Mouse (Mus musculus) limb, embryonic 11.5 days (tissue): Measurements from ENCODE around the gene Cct6b. TPM values are rescaled to one million over a fixed set of nuclear protein-coding genes. Genes with fewer than 3 reads are reported as not detected.

Experiments
- ATAC-seq: fragments of 200-750 bp; cut with Nextera tagmentation; 2 replicates; pipeline ENCODE4 v1.8.0; 2017; ENCODE audit warnings: low read depth; ENCODE audit not compliant: insufficient number of reproducible peaks, low FRiP score, low TSS enrichment
- DNase-seq: peaks from one replicate; pipeline ENCODE4 v3.0.0-alpha.2; 2015; ENCODE audit warnings: low spot score
- H3K27ac ChIP-seq: fragments of 300-500 bp; sonication (generic); replicated peaks from 2 replicates; pipeline ENCODE4 v1.5.1; 2014; ENCODE audit warnings: low read depth, mild to moderate bottlenecking, low read length
- H3K27me3 ChIP-seq: fragments of 300-500 bp; sonication (generic); 2 replicates; pipeline ENCODE4 v1.6.1; 2014; ENCODE audit warnings: mild to moderate bottlenecking, low read length, mixed read lengths; ENCODE audit not compliant: control insufficient read depth, insufficient read depth
- H3K36me3 ChIP-seq: fragments of 300-500 bp; sonication (generic); 2 replicates; pipeline ENCODE4 v1.6.1; 2014; ENCODE audit warnings: mild to moderate bottlenecking, low read length, moderate library complexity, mixed read lengths; ENCODE audit not compliant: control insufficient read depth, insufficient read depth
- H3K4me1 ChIP-seq: fragments of 300-500 bp; sonication (generic); 2 replicates; pipeline ENCODE4 v1.6.1; 2014; ENCODE audit warnings: low read length, mixed read lengths; ENCODE audit not compliant: control insufficient read depth, insufficient read depth
- H3K4me2 ChIP-seq: fragments of 300-500 bp; sonication (generic); 2 replicates; pipeline ENCODE4 v1.6.1; 2014; ENCODE audit warnings: low read depth, mild to moderate bottlenecking, moderate library complexity; ENCODE audit not compliant: severe bottlenecking
- H3K4me3 ChIP-seq: fragments of 300-500 bp; sonication (generic); 2 replicates; pipeline ENCODE4 v1.5.1; 2014; ENCODE audit warnings: low read depth, low read length
- H3K9ac ChIP-seq: fragments of 300-500 bp; sonication (generic); 2 replicates; pipeline ENCODE4 v1.6.1; 2014; ENCODE audit warnings: mild to moderate bottlenecking, low read length
- H3K9me3 ChIP-seq: fragments of 300-500 bp; sonication (generic); 2 replicates; pipeline ENCODE4 v1.6.1; 2016; ENCODE audit warnings: low read length; ENCODE audit not compliant: control insufficient read depth
- WGBS: fragments of 180-500 bp; shearing (Covaris S2); extraction: QIAGEN DNeasy Blood & Tissue Kit; methylation state at CpG from one replicate; pipeline ENCODE4 v1.1.7; 2014; 5-methylcytosine and 5-hydroxymethylcytosine counted together
- polyA plus RNA-seq: library from polyadenylated mRNA; unstranded; fragments of >200 nt; fragmentation: Nextera tagmentation; extraction: Ambion mirVana; gene quantifications from 2 replicates; pipeline ENCODE4 v1.2.1, GENCODE M21; 2014

The Cct6b gene
- polyA plus RNA-seq, 1 experiment from 2014 or later, result 0.21 TPM

DNA sequence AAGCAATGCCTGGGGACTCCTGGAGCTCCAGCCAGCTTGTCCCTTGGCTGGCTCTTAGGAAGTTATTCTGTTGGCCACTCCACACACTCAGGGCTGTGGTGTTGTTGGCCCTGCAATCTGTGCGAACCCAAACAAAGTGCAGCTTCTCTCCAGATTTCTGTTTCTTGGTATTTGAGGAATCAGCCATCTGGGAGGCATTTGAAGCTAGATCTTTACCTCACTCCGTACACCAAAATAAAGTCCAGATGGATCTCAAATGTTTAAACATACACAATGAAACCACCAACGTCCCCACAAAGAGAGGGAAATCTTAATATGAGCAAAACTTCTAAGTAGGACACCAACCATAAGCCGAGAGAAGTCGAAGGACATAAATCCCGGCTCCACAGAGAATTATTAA lies 71.5 kb downstream of the Cct6b start:
- H3K9me3 ChIP-seq, result no peaks in the 10 kb centered on the region
- H3K27me3 ChIP-seq, result no peaks in the 10 kb centered on the region
- no peak overlapping the region for H3K4me2 ChIP-seq
- 65% methylated on average over 6 of the region's 6 CpGs for WGBS
- no peaks in the 10 kb centered on the region for H3K36me3 ChIP-seq
- H3K4me3 ChIP-seq, result no peak overlapping the region
- H3K27ac ChIP-seq, result no peak overlapping the region
- DNase-seq (no peak), ATAC-seq (no peak)
- no peaks in the 10 kb centered on the region for H3K4me1 ChIP-seq
- no peak overlapping the region for H3K9ac ChIP-seq

DNA sequence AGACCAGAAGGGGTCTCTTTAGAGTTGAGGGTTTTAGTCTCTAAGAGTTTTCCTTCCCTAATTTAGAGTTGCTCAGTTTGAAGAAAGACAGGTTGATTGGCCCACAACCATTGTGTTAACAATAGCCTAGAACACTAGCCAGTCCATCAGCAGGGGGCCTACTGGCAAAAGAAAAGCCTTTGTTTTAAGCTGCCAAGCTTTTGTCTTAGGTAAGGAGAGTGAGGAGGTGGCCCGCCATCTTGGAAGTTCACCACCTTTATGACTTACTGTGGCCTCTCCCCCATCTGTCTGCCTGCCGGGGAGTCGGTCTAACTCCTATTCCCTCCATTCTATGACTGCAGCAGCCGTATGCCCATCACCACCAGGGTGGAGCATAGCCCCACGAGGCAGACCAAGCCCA lies 73.6 kb downstream of the Cct6b start:
- no peaks in the 10 kb centered on the region for H3K4me1 ChIP-seq
- no peaks in the 10 kb centered on the region for H3K36me3 ChIP-seq
- DNase-seq (no peak), ATAC-seq (no peak)
- H3K9ac ChIP-seq, result no peak overlapping the region
- no peaks in the 10 kb centered on the region for H3K27me3 ChIP-seq
- H3K9me3 ChIP-seq, result no peaks in the 10 kb centered on the region
- H3K4me3 ChIP-seq, result no peak overlapping the region
- 75% methylated on average over 5 of the region's 5 CpGs for WGBS
- H3K4me2 ChIP-seq, result no peak overlapping the region
- no peak overlapping the region for H3K27ac ChIP-seq

DNA sequence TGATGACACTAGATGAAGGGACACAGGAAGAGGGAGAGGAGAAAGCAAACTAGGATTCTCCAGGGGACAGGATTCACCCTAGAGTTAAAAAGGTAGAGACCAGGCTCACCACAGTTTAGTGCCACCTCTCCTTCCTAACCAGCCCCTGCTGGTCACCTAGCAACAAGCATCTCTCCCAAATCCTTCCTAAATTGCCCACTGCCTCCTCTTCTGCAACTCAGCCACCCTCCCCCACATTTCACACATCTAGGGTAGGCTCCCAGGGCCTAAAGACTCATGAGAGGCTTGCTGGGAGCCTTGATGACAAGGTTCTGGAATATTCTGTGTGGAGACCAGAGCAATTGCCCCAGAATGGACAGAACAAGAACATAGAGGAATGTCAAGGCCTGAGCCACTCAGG lies 76.5 kb downstream of the Cct6b start:
- Histone ChIP-seq H3K4me1 (no peaks in the 10 kb centered on the region), H3K27me3 (0 out of 2 replicates have a peak, but pooled peaks cover 3% of the 10 kb centered on the region), H3K9ac (no peak overlapping the region), H3K4me3 (no peak overlapping the region), H3K27ac (no peak overlapping the region), H3K4me2 (no peak overlapping the region), H3K9me3 (no peaks in the 10 kb centered on the region), H3K36me3 (no peaks in the 10 kb centered on the region)
- DNase-seq (no peak), ATAC-seq (no peak)

DNA sequence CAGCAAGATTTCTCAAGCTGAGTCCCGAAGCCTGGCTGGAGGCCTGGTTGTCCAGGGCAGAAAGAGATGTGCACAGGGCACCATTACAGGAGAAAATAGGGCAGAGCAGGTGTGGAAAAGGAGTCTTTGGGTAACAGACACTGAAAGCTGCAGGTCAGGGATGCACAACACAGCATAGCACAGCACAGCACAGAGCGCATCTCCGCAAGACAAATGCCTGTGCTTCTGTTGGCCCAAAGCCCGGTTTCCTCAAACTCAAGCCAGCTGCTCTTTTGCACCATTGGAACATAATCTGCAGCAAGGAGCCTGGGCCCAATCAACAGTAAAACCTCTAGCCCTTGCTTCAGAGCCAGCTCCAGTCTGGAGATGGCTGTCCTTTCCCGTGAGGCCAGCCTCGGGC lies 79.4 kb downstream of the Cct6b start:
- DNase-seq, result no peak
- H3K4me3 ChIP-seq, result no peak overlapping the region
- no peak overlapping the region for H3K27ac ChIP-seq
- WGBS, result 92% methylated on average over 6 of the region's 6 CpGs
- ATAC-seq, result no peak
- H3K4me2 ChIP-seq, result no peak overlapping the region
- no peak overlapping the region for H3K9ac ChIP-seq
- no peaks in the 10 kb centered on the region for H3K4me1 ChIP-seq
- H3K27me3 ChIP-seq, result 0 out of 2 replicates have a peak, but pooled peaks cover 3% of the 10 kb centered on the region
- H3K36me3 ChIP-seq, result no peaks in the 10 kb centered on the region
- H3K9me3 ChIP-seq, result no peaks in the 10 kb centered on the region

DNA sequence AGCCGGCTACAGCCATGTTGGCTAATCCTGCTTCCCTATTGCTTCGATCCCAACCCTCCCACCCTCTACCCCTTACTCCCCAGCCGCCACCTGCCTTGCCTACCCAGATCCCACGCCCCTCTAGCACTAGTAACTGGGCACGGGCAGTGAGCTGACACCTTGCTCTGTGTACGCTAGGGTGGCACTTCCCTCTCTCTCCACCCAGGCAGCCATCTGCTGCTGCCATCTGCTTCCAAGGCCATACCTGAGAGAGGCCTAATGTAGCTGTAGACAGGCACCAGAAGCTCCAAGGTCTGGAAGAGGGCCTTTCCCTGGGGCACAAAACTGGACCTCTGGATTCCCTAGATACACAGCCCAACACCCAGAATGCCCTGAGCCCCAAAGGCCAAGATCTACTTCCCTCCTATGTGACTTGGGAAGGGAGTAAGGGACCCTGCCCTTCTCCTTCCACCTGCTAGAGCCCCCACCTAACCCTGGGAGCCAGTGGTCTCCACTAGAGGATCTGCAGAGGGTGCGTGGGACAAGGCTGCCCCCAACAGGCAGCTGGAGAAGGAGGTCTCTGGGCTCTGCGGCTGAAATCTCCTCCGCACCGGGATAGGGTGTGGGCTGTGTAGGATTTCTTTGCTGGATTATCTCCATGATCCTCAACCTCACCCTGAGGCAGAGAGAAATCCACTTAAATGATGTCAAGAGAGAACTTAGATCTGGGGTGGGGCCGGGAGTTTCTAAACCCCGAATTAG lies 80.2 kb downstream of the Cct6b start:
- Histone ChIP-seq H3K4me1 (no peaks in the 10 kb centered on the region), H3K27me3 (0 out of 2 replicates have a peak, but pooled peaks cover 3% of the 10 kb centered on the region), H3K9ac (no peak overlapping the region), H3K27ac (no peak overlapping the region), H3K36me3 (no peaks in the 10 kb centered on the region), H3K4me2 (no peak overlapping the region), H3K9me3 (no peaks in the 10 kb centered on the region), H3K4me3 (no peak overlapping the region)
- DNase-seq (peak; percentile 59), ATAC-seq (no peak)
- 47% methylated on average over 12 of the region's 12 CpGs for WGBS

DNA sequence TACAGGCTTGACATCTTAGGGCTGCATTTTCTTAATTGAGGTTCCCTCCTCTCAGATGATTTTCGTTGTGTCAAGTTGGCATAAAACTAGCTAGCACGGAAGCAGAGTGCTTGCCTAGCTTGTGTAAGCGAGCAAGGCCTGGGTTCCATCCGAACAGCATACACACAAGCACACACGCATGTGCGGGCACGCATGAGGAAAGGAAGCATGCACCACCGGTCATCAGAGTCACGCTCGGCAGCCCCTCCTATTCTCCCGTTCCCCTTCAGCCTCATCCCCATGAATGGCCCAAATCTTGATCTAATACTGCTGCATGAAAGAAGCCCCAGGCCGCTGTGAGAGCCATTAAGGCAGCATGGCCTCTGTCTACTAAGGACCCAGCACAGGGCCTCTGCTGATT lies 85.6 kb downstream of the Cct6b start:
- ATAC-seq (no peak), DNase-seq (no peak)
- Histone ChIP-seq H3K9me3 (no peaks in the 10 kb centered on the region), H3K27ac (no peak overlapping the region), H3K4me1 (no peaks in the 10 kb centered on the region), H3K36me3 (no peaks in the 10 kb centered on the region), H3K27me3 (no peaks in the 10 kb centered on the region), H3K4me2 (no peak overlapping the region), H3K9ac (no peak overlapping the region), H3K4me3 (no peak overlapping the region)
- 83% methylated on average over 12 of the region's 12 CpGs for WGBS

Other genes starting within 250 kb of the Cct6b start
- gene Zfp830, start within 50 bp of the Cct6b start, polyA plus RNA-seq, result 41.4 and 44.0 TPM in 2 replicates
- 44.7 and 49.6 TPM in 2 replicates for gene Lig3, start 16.8 kb upstream of the Cct6b start, polyA plus RNA-seq
- 11.4 and 12.7 TPM in 2 replicates for gene Rffl, start 106.9 kb upstream of the Cct6b start, polyA plus RNA-seq
- gene Rad51d, start 126.3 kb upstream of the Cct6b start, polyA plus RNA-seq, result 12.8 and 13.1 TPM in 2 replicates
- 0.15 and 0.20 TPM in 2 replicates for gene Fndc8, start 127.8 kb upstream of the Cct6b start, polyA plus RNA-seq
- gene Nle1, start 144.1 kb upstream of the Cct6b start, polyA plus RNA-seq, result 31.2 and 38.6 TPM in 2 replicates
- 2.2 and 2.5 TPM in 2 replicates for gene Unc45b, start 146.2 kb upstream of the Cct6b start, polyA plus RNA-seq
- 0.07 and 0.55 TPM in 2 replicates for gene Slfn5, start 187.0 kb upstream of the Cct6b start, polyA plus RNA-seq
- gene Slfn9, start 227.5 kb upstream of the Cct6b start, polyA plus RNA-seq, result 11.8 and 14.3 TPM in 2 replicates